10 mouse cellular contexts compared by ENCODE assay signal in the genomic region with DNA sequence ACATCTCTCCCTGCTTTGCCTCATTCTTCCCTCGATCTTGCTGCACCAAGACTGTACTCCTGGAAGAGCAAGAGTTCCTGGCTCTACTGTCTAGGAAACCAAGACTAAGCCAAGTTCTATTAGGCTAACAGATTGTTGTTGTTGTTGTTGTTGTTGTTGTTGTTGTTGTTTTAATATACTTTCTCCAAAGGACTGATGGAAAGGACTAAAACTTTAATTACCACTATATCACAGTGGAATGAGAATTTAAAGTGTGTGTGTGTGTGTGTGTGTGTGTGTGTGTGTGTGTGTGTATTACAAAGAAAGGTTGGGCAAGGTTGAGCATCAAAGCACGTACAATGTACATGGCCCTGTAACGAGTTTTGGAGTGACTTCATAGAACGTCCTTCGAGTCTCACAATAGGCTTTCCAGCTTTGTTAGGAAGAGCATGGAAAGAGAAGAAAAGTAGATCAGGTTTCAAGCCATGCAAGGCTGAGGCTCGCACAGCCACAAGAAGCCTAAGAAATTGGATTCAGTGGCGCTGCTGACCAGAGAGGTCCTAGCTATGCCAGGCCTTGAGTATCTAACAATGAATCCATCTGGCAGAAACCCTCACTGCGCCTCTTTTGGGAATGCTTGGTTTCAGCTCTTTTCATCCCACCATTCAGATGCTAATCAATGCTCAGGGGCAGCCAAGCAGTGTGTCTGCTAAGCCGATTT. TPM values are rescaled to one million over a fixed set of nuclear protein-coding genes. Genes with fewer than 3 reads are reported as not detected.
A peak's percentile ranks its signal among the peaks of the same experiment; 100 is the strongest.
DNase-seq lines count a peak whose midpoint lies in the region; ATAC-seq lines count a peak whose summit lies in the region.
"Had no signal": no experiment of that assay in that cellular context is flagged by ENCODE, and none has a peak within 500 bp of the region (broad histone marks: within the 10 kb centered on the region; RNA-seq: fewer than 3 reads in every experiment).

No protein-coding gene starts in this region.

- 3% methylated on average over 9 of the region's 9 CpGs for WGBS in forebrain, embryonic 14.5 days
- 59% methylated on average over 9 of the region's 9 CpGs for WGBS in stomach, embryonic 16.5 days

- intact Hi-C loops in left cerebral cortex, postnatal 14 days (cut with DNase I), result no loop called here

- peak; percentile 34 for DNase-seq in left cerebral cortex, adult 11 months (ENCODE audit: low spot score)
- DNase-seq in left cerebral cortex, adult 18-20 months (ENCODE audit: low spot score in 2 of 2), result no peak
- DNase-seq in forebrain, embryonic 14.5 days (ENCODE audit: low spot score), result peak; percentile 97
- DNase-seq in left cerebral cortex, postnatal 14 days (ENCODE audit: low spot score in 2 of 2), result peak; percentile 46 to 47
- DNase-seq in adrenal gland, adult (ENCODE audit: inconsistent age in 2 of 2, low spot score in 1 of 2), result no peak
- DNase-seq in T-cell, adult 2 months (ENCODE audit: low spot score), result no peak

- H3K9me3 ChIP-seq in forebrain, embryonic 14.5 days (replicated peaks; ENCODE audit: control insufficient read depth, low read length), result no peaks in the 10 kb centered on the region
- no peaks in the 10 kb centered on the region for H3K9me3 ChIP-seq in stomach, embryonic 16.5 days (replicated peaks; ENCODE audit: control insufficient read depth, low read length)
- H3K9me3 ChIP-seq: limb, embryonic 15.5 days had no signal

- H3K27ac ChIP-seq in forebrain, embryonic 14.5 days (ENCODE audit: low read depth, low read length), result peak overlapping the region; percentile 98
- peak overlapping the region; percentile 29; the same call in 1 of the 2 replicates for H3K27ac ChIP-seq in stomach, embryonic 16.5 days (ENCODE audit: low read length)
- H3K27ac ChIP-seq: limb, embryonic 15.5 days had no signal

- H3K4me2 ChIP-seq in forebrain, embryonic 14.5 days (ENCODE audit: low read length), result peak overlapping the region; percentile 61
- no peak overlapping the region for H3K4me2 ChIP-seq in stomach, embryonic 16.5 days (ENCODE audit: low read depth, low read length)
- H3K4me2 ChIP-seq: limb, embryonic 15.5 days had no signal

- no peaks in the 10 kb centered on the region for H3K36me3 ChIP-seq in forebrain, embryonic 14.5 days (ENCODE audit: control insufficient read depth, insufficient read depth, low read length)
- H3K36me3 ChIP-seq in stomach, embryonic 16.5 days (ENCODE audit: control insufficient read depth, insufficient read depth, low read length), result no peaks in the 10 kb centered on the region
- H3K36me3 ChIP-seq: limb, embryonic 15.5 days had no signal

- H3K4me3 ChIP-seq in forebrain, embryonic 14.5 days (ENCODE audit: low read depth, low read length), result peak overlapping the region; percentile 34; the same call in 1 of the 2 replicates
- no peak overlapping the region for H3K4me3 ChIP-seq in stomach, embryonic 16.5 days (replicated peaks; ENCODE audit: low read length)
- H3K4me3 ChIP-seq: limb, embryonic 15.5 days had no signal

- no peaks in the 10 kb centered on the region for H3K27me3 ChIP-seq in forebrain, embryonic 14.5 days (replicated peaks; ENCODE audit: control insufficient read depth, insufficient read depth, low read length)
- H3K27me3 ChIP-seq in stomach, embryonic 16.5 days (ENCODE audit: control insufficient read depth, insufficient read depth, low read length), result no peaks in the 10 kb centered on the region
- H3K27me3 ChIP-seq: limb, embryonic 15.5 days had no signal

- peaks cover 45% of the 10 kb centered on the region for H3K4me1 ChIP-seq in forebrain, embryonic 14.5 days (ENCODE audit: control insufficient read depth, insufficient read depth, low read length)
- H3K4me1 ChIP-seq in stomach, embryonic 16.5 days (ENCODE audit: control insufficient read depth, insufficient read depth, low read length), result 0 out of 2 replicates have a peak, but pooled peaks cover 2% of the 10 kb centered on the region
- H3K4me1 ChIP-seq: limb, embryonic 15.5 days had no signal

- peak; percentile 81 for ATAC-seq in forebrain, embryonic 14.5 days
- ATAC-seq in stomach, embryonic 16.5 days (ENCODE audit: insufficient read depth, low FRiP score), result no peak
- ATAC-seq in inflammation-experienced regulatory T-cells, adult 6 months, result no peak

- peak overlapping the region; percentile 76; the same call in 1 of the 2 replicates for H3K9ac ChIP-seq in forebrain, embryonic 14.5 days (ENCODE audit: low read length)
- H3K9ac ChIP-seq in stomach, embryonic 16.5 days (ENCODE audit: low read length), result no peak overlapping the region
- H3K9ac ChIP-seq: limb, embryonic 15.5 days had no signal

RNA-seq across cellular contexts. Expression of a gene that starts 31.4 kb away (rescaled TPM):
- total RNA-seq in left cerebral cortex, adult 18-20 months (2021), result 100 to 1,000 TPM; 145 TPM
- polyA plus RNA-seq in forebrain, embryonic 14.5 days (2014; fragmentation: Nextera tagmentation; extraction: Ambion mirVana), result 50.3 and 53.6 TPM in 2 replicates
- 10 to 100 TPM; 89.1 to 91.8 TPM for total RNA-seq in left cerebral cortex, postnatal 14 days (2021)
- 20.8 and 24.8 TPM in 2 replicates for polyA plus RNA-seq in stomach, embryonic 16.5 days (2015; fragmentation: Nextera tagmentation; extraction: Ambion mirVana)
- not detected for polyA plus RNA-seq in inflammation-experienced regulatory T-cells, adult 6 months (2017; shearing (Covaris generic))
- total RNA-seq: neutrophil, adult 5-6 weeks had no signal

Comparison
In these comparisons a context has a peak if more than half of its experiments do, and no peak if none do; other contexts are left out.
1. DNase-seq: peak in left cerebral cortex, adult 11 months (single experiment), forebrain, embryonic 14.5 days (single experiment) and left cerebral cortex, postnatal 14 days (2 of 2); none in left cerebral cortex, adult 18-20 months (0 of 2), adrenal gland, adult (0 of 2) and T-cell, adult 2 months (single experiment).
2. RNA of a gene that starts 31.4 kb away (polyA plus RNA-seq): 50.3 to 53.6 TPM in forebrain, embryonic 14.5 days and 20.8 to 24.8 TPM in stomach, embryonic 16.5 days; not detected in inflammation-experienced regulatory T-cells, adult 6 months; every median in the first group is over 10 times any median in the second.